Mouse (Mus musculus): ENCODE results near the gene Grk4. TPM values are rescaled to one million over a fixed set of nuclear protein-coding genes. Genes with fewer than 3 reads are reported as not detected.

Grk4 gene
- polyA plus RNA-seq, 1 experiment from 2014 or later = 2.2 TPM

- H3K4me3 ChIP-seq = no peak overlapping the region
- H3K4me2 ChIP-seq = no peak overlapping the region
- H3K9me3 ChIP-seq = no peaks in the 10 kb centered on the region
- no peaks in the 10 kb centered on the region for H3K27me3 ChIP-seq
- H3K4me1 ChIP-seq = no peaks in the 10 kb centered on the region
- H3K36me3 ChIP-seq = no peaks in the 10 kb centered on the region
- ATAC-seq (ENCODE audit: borderline replicate concordance, extremely low read depth, low FRiP score, low TSS enrichment) = no peak
- no peak overlapping the region for H3K27ac ChIP-seq
- no peak overlapping the region for H3K9ac ChIP-seq
These were observed 69.0 kb downstream of the Grk4 start for GRCm38 (mm10) chr5:34729141-34729540.

GRCm38 (mm10) chr5:34730255-34730654 is 70.1 kb downstream of the Grk4 start:
- no peaks in the 10 kb centered on the region for H3K27me3 ChIP-seq
- ATAC-seq (ENCODE audit: borderline replicate concordance, extremely low read depth, low FRiP score, low TSS enrichment) = no peak
- H3K9ac ChIP-seq = no peak overlapping the region
- H3K9me3 ChIP-seq = no peaks in the 10 kb centered on the region
- H3K4me1 ChIP-seq = no peaks in the 10 kb centered on the region
- H3K27ac ChIP-seq = no peak overlapping the region
- 26% methylated on average over 1 of the region's 1 CpGs for WGBS
- no peaks in the 10 kb centered on the region for H3K36me3 ChIP-seq
- H3K4me2 ChIP-seq = no peak overlapping the region
- no peak overlapping the region for H3K4me3 ChIP-seq

GRCm38 (mm10) chr5:34751477-34751876 is 91.3 kb downstream of the Grk4 start:
- Histone ChIP-seq H3K27ac (no peak overlapping the region), H3K9me3 (no peaks in the 10 kb centered on the region), H3K9ac (no peak overlapping the region), H3K4me1 (no peaks in the 10 kb centered on the region), H3K27me3 (no peaks in the 10 kb centered on the region), H3K4me3 (no peak overlapping the region), H3K36me3 (no peaks in the 10 kb centered on the region), H3K4me2 (no peak overlapping the region)
- 54% methylated on average over 3 of the region's 3 CpGs for WGBS
- no peak for ATAC-seq (ENCODE audit: borderline replicate concordance, extremely low read depth, low FRiP score, low TSS enrichment)

GRCm38 (mm10) chr5:34758762-34759161 is 98.6 kb downstream of the Grk4 start:
- H3K4me1 ChIP-seq = peaks cover 8% of the 10 kb centered on the region
- H3K9ac ChIP-seq = no peak overlapping the region
- ATAC-seq (ENCODE audit: borderline replicate concordance, extremely low read depth, low FRiP score, low TSS enrichment) = no peak

GRCm38 (mm10) chr5:34760850-34761508 is 100.8 kb downstream of the Grk4 start:
- Histone ChIP-seq H3K9me3 (no peaks in the 10 kb centered on the region), H3K9ac (peak overlapping the region; percentile 97), H3K36me3 (no peaks in the 10 kb centered on the region), H3K4me1 (peaks cover 8% of the 10 kb centered on the region), H3K27ac (peak overlapping the region; percentile 94), H3K27me3 (no peaks in the 10 kb centered on the region), H3K4me2 (peak overlapping the region; percentile 86), H3K4me3 (peak overlapping the region; percentile 99)
- 2% methylated on average over 19 of the region's 19 CpGs for WGBS
- ATAC-seq (ENCODE audit: borderline replicate concordance, extremely low read depth, low FRiP score, low TSS enrichment) = no peak; the same call in 1 of the 2 replicates

More at GRCm38 (mm10) chr5:34758762-34759161, 98.6 kb downstream of the Grk4 start:
- H3K9me3 ChIP-seq = no peaks in the 10 kb centered on the region
- H3K4me2 ChIP-seq = no peak overlapping the region
- 36% methylated on average over 1 of the region's 1 CpGs for WGBS
- H3K27me3 ChIP-seq = no peaks in the 10 kb centered on the region
- H3K36me3 ChIP-seq = no peaks in the 10 kb centered on the region
- H3K27ac ChIP-seq = no peak overlapping the region
- H3K4me3 ChIP-seq = no peak overlapping the region

- H3K27ac ChIP-seq = peak within 1 kb of the TSS; percentile 94
- no peaks in the 10 kb centered on the region for H3K36me3 ChIP-seq
- H3K27me3 ChIP-seq = no peaks in the 10 kb centered on the region
- H3K4me2 ChIP-seq = peak within 1 kb of the TSS; percentile 86
- under 1% methylated on average over 35 of the region's 35 CpGs for WGBS
- H3K4me1 ChIP-seq = peaks cover 8% of the 10 kb centered on the region
- H3K9me3 ChIP-seq = no peaks in the 10 kb centered on the region
- H3K4me3 ChIP-seq = peak within 1 kb of the TSS; percentile 99
- peak within 1 kb of the TSS; percentile 97 for H3K9ac ChIP-seq
- ATAC-seq (ENCODE audit: borderline replicate concordance, extremely low read depth, low FRiP score, low TSS enrichment) = peak; percentile 99
These were observed 101.3 kb downstream of the Grk4 start, which contains the start of gene Htt for GRCm38 (mm10) chr5:34761509-34761908. Gene Htt (plus strand): TSS chr5:34761740.

GRCm38 (mm10) chr5:34761934-34762611 is 101.9 kb downstream of the Grk4 start:
- H3K4me2 ChIP-seq = peak overlapping the region; percentile 86
- H3K4me1 ChIP-seq = peaks cover 8% of the 10 kb centered on the region
- H3K27me3 ChIP-seq = no peaks in the 10 kb centered on the region
- H3K9ac ChIP-seq = peak overlapping the region; percentile 97
- H3K36me3 ChIP-seq = no peaks in the 10 kb centered on the region
- H3K27ac ChIP-seq = peak overlapping the region; percentile 94
- peak; percentile 65; the same call in 1 of the 2 replicates for ATAC-seq (ENCODE audit: borderline replicate concordance, extremely low read depth, low FRiP score, low TSS enrichment)
- peak overlapping the region; percentile 99 for H3K4me3 ChIP-seq
- WGBS = under 1% methylated on average over 52 of the region's 54 CpGs
- no peaks in the 10 kb centered on the region for H3K9me3 ChIP-seq

- no peak overlapping the region for H3K27ac ChIP-seq
- H3K4me3 ChIP-seq = no peak overlapping the region
- WGBS = 81% methylated on average over 3 of the region's 3 CpGs
- no peak overlapping the region for H3K4me2 ChIP-seq
- no peak for ATAC-seq (ENCODE audit: borderline replicate concordance, extremely low read depth, low FRiP score, low TSS enrichment)
- no peak overlapping the region for H3K9ac ChIP-seq
- no peaks in the 10 kb centered on the region for H3K4me1 ChIP-seq
- H3K36me3 ChIP-seq = no peaks in the 10 kb centered on the region
- H3K9me3 ChIP-seq = no peaks in the 10 kb centered on the region
- H3K27me3 ChIP-seq = no peaks in the 10 kb centered on the region
These were observed 111.6 kb downstream of the Grk4 start for GRCm38 (mm10) chr5:34771818-34772217.

GRCm38 (mm10) chr5:34772696-34773245 is 112.6 kb downstream of the Grk4 start:
- Histone ChIP-seq H3K4me1 (no peaks in the 10 kb centered on the region), H3K4me2 (no peak overlapping the region), H3K4me3 (no peak overlapping the region), H3K9ac (no peak overlapping the region), H3K36me3 (no peaks in the 10 kb centered on the region), H3K9me3 (no peaks in the 10 kb centered on the region), H3K27ac (no peak overlapping the region), H3K27me3 (no peaks in the 10 kb centered on the region)
- no peak for ATAC-seq (ENCODE audit: borderline replicate concordance, extremely low read depth, low FRiP score, low TSS enrichment)
- 90% methylated on average over 4 of the region's 4 CpGs for WGBS

- H3K27ac ChIP-seq = no peak overlapping the region
- no peak overlapping the region for H3K9ac ChIP-seq
- H3K4me1 ChIP-seq = no peaks in the 10 kb centered on the region
- H3K4me3 ChIP-seq = no peak overlapping the region
- no peaks in the 10 kb centered on the region for H3K36me3 ChIP-seq
- 90% methylated on average over 2 of the region's 2 CpGs for WGBS
- ATAC-seq (ENCODE audit: borderline replicate concordance, extremely low read depth, low FRiP score, low TSS enrichment) = no peak
- H3K4me2 ChIP-seq = no peak overlapping the region
- H3K9me3 ChIP-seq = no peaks in the 10 kb centered on the region
- no peaks in the 10 kb centered on the region for H3K27me3 ChIP-seq
These were observed 113.2 kb downstream of the Grk4 start for GRCm38 (mm10) chr5:34773392-34773791.

GRCm38 (mm10) chr5:34785027-34785426 is 124.8 kb downstream of the Grk4 start:
- ATAC-seq (ENCODE audit: borderline replicate concordance, extremely low read depth, low FRiP score, low TSS enrichment) = no peak
- H3K4me3 ChIP-seq = no peak overlapping the region
- no peaks in the 10 kb centered on the region for H3K9me3 ChIP-seq
- H3K36me3 ChIP-seq = peaks cover 22% of the 10 kb centered on the region
- no peaks in the 10 kb centered on the region for H3K4me1 ChIP-seq
- H3K27me3 ChIP-seq = no peaks in the 10 kb centered on the region
- WGBS = 86% methylated on average over 3 of the region's 3 CpGs
- no peak overlapping the region for H3K27ac ChIP-seq
- no peak overlapping the region for H3K4me2 ChIP-seq
- no peak overlapping the region for H3K9ac ChIP-seq

- H3K9me3 ChIP-seq = no peaks in the 10 kb centered on the region
- H3K4me1 ChIP-seq = no peaks in the 10 kb centered on the region
- 85% methylated on average over 2 of the region's 2 CpGs for WGBS
- H3K27ac ChIP-seq = no peak overlapping the region
- H3K4me2 ChIP-seq = no peak overlapping the region
- no peaks in the 10 kb centered on the region for H3K27me3 ChIP-seq
- no peak overlapping the region for H3K9ac ChIP-seq
- no peak for ATAC-seq (ENCODE audit: borderline replicate concordance, extremely low read depth, low FRiP score, low TSS enrichment)
- H3K4me3 ChIP-seq = no peak overlapping the region
- H3K36me3 ChIP-seq = peaks cover 3% of the 10 kb centered on the region
These were observed 131.0 kb downstream of the Grk4 start for GRCm38 (mm10) chr5:34791141-34791540.

Data from lung, embryonic 15.5 days (tissue).